Mouse (Mus musculus) thymus, adult 2 months (tissue): ENCODE results near the gene Atox1. TPM values are rescaled to one million over a fixed set of nuclear protein-coding genes. Genes with fewer than 3 reads are reported as not detected.
"Not testable (repeated sequence)": the region's sequence is repeated elsewhere in the genome, so short reads cannot be mapped to it uniquely, and the experiment has no call there.

Experiments
- DNase-seq: peaks from one replicate; pipeline ENCODE4 v3.0.0; 2021
- H3K27ac ChIP-seq: fragments of 200-500 bp; 2 replicates; pipeline ENCODE4 v1.5.1; 2012; ENCODE audit warnings: low read length, control low read depth; ENCODE audit not compliant: control insufficient read depth, insufficient read depth
- H3K27me3 ChIP-seq: fragments of 200-500 bp; 2 replicates; pipeline ENCODE4 v1.6.1; 2012; ENCODE audit warnings: mild to moderate bottlenecking, low read length, moderate library complexity, mixed read lengths; ENCODE audit not compliant: control insufficient read depth, insufficient read depth
- H3K36me3 ChIP-seq: fragments of 200-500 bp; 2 replicates; pipeline ENCODE4 v1.6.1; 2012; ENCODE audit warnings: mild to moderate bottlenecking, low read length, moderate library complexity; ENCODE audit not compliant: control insufficient read depth, insufficient read depth
- H3K4me1 ChIP-seq: fragments of 200-500 bp; replicated peaks from 2 replicates; pipeline ENCODE4 v1.6.1; 2012; ENCODE audit warnings: low read length; ENCODE audit not compliant: control insufficient read depth, insufficient read depth
- H3K4me3 ChIP-seq: fragments of 200-500 bp; 2 replicates; pipeline ENCODE4 v1.5.1; 2012; ENCODE audit warnings: mild to moderate bottlenecking, low read length, control low read depth, moderate library complexity; ENCODE audit not compliant: control insufficient read depth, insufficient read depth
- CTCF ChIP-seq: fragments of 200-500 bp; IDR thresholded peaks from 2 replicates; pipeline ENCODE4 v1.5.1; 2012; ENCODE audit warnings: mild to moderate bottlenecking, control low read depth, low read length, moderate library complexity, borderline replicate concordance; ENCODE audit not compliant: control insufficient read depth, poor library complexity, insufficient read depth; ENCODE audit errors: extremely low read depth
- POLR2A ChIP-seq: fragments of 200-500 bp; IDR thresholded peaks from 2 replicates; pipeline ENCODE4 v1.6.1; 2012; ENCODE audit warnings: mild to moderate bottlenecking, low read length, control low read depth, moderate library complexity; ENCODE audit not compliant: control insufficient read depth, poor library complexity, insufficient read depth; ENCODE audit errors: extremely low read depth
- WGBS: fragments of 180-500 bp; shearing (Covaris S2); methylation state at CpG from one replicate; pipeline ENCODE4 v1.1.7; 2018; 5-methylcytosine and 5-hydroxymethylcytosine counted together
- polyA plus RNA-seq: library from polyadenylated mRNA; depleted of rRNA; stranded (reverse); fragments of >200 nt; gene quantifications from 2 replicates; pipeline ENCODE4 v1.2.3, GENCODE M21; 2012

The Atox1 gene
- polyA plus RNA-seq, 1 experiment = 432 TPM

DNA sequence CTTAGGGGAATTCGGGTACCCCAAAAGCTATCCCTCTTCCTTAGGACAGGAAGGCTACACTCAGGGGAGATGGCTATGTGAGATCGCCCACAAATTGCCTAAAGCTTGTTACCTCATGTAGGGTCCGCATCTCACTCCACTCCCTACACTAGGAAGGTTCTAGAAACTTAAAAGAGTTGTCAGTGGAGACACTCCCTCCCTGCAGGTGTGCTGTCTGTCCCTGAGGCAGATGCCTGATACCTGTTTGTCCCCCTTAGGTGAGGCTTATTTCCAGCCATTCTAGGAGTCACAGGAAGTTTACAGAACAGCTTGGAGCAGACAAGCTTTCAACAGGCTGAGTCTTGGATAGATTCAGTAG lies 42.4 kb downstream of the Atox1 start:
- no peak for DNase-seq
- 57% methylated on average over 3 of the region's 3 CpGs for WGBS
- 0 out of 2 replicates have a peak, but pooled peaks cover 2% of the 10 kb centered on the region for H3K4me1 ChIP-seq
- no peak overlapping the region for H3K27ac ChIP-seq
- no peak for TF ChIP-seq POLR2A
- TF ChIP-seq CTCF = no peak
- H3K36me3 ChIP-seq = no peaks in the 10 kb centered on the region
- H3K4me3 ChIP-seq = no peak overlapping the region
- H3K27me3 ChIP-seq = no peaks in the 10 kb centered on the region

DNA sequence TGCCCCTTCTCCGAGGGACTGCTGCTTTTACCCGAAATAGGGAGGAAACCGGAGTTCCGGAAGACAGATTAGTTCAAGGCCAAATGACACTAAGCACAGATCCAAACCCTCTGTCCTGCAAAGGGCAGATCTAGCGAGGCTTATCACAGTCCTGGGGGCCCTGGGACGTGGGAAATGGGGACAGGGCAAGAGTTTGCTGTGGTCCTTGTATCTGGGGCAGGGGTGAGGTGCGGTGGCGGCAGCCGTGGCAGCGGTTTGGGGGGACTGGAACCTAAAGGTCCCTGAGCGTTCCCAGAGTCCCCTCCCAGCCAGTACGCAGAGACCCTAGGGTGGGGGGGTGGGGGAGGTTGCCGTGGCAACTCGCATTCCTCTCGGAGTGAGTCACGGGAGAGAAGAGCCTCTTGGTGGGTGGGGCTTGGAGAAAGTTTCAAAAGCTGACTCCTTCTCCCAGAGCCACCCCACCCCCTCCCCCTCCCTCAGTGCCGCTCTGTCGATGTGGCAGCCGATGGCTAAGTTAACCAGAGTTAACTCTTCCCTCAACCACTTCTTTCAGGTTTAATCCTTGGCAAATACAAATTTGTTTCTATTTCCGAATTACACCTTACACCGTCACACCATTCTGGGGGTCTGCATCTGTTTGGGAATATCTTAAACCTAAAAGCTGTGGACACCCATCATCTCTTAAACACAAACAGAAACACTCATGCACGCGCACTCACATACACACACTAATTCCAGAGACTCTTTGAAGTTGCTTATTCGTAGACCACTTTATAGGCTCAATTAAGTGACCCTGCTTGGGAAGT lies 42.9 kb downstream of the Atox1 start:
- Histone ChIP-seq H3K27me3 (no peaks in the 10 kb centered on the region), H3K4me1 (0 out of 2 replicates have a peak, but pooled peaks cover 2% of the 10 kb centered on the region), H3K36me3 (no peaks in the 10 kb centered on the region), H3K4me3 (no peak overlapping the region), H3K27ac (no peak overlapping the region)
- WGBS = 17% methylated on average over 24 of the region's 24 CpGs
- TF ChIP-seq POLR2A (no peak), CTCF (no peak)
- DNase-seq = no peak

DNA sequence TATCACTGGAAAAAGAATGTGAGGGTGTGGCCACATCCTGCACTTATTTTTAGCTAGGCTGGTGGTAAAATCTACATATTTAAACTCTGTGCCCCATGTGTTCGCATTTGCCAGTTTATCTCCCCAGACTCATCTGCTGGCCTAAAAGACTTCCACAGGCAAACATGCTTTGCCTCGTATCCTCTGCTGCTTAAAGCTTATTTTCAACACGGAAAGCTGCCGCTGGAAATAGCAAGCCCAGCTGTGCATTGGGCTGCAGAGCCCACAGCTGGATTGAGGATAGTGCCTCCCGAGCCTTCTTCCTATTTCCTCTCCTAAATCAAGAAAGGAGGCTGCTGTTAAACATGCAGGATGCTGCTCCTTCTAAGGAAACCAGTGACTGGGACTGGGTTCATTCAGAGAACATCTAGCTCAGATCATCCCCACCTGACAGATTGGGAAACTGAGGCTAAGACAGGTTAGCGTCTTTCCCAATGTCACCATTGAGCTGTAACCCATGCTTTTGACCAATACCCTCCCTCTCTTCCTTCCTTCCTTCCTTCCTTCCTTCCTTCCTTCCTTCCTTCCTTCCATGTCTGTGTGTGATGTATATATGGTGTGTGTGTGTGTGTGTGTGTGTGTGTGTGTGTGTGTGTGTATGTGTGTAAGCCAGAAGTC lies 44.3 kb downstream of the Atox1 start:
- Histone ChIP-seq H3K4me1 (0 out of 2 replicates have a peak, but pooled peaks cover 2% of the 10 kb centered on the region), H3K27me3 (no peaks in the 10 kb centered on the region), H3K36me3 (no peaks in the 10 kb centered on the region), H3K4me3 (no peak overlapping the region), H3K27ac (no peak overlapping the region)
- WGBS = 65% methylated on average over 6 of the region's 6 CpGs
- no peak for TF ChIP-seq CTCF
- no peak for TF ChIP-seq POLR2A
- no peak for DNase-seq

DNA sequence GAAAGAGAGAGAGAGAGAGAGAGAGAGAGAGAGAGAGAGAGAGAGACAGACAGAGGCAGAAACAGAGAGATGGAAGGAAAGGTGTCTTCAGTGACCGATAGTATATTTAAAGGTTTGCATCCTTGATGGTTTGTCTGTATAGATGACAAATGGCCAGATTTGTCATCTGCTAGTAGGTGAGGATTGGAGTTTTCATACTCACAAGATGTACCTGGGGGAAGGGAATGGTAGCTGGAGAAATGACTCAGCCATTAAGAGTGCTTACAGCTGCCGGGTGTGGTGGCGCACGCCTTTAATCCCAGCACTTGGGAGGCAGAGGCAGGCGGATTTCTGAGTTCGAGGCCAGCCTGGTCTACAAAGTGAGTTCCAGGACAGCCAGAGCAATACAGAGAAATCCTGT lies 45.3 kb downstream of the Atox1 start:
- H3K4me1 ChIP-seq, H3K36me3 ChIP-seq, H3K27me3 ChIP-seq, H3K27ac ChIP-seq, DNase-seq, H3K4me3 ChIP-seq: not testable (repeated sequence)
- 91% methylated on average over 6 of the region's 6 CpGs for WGBS

DNA sequence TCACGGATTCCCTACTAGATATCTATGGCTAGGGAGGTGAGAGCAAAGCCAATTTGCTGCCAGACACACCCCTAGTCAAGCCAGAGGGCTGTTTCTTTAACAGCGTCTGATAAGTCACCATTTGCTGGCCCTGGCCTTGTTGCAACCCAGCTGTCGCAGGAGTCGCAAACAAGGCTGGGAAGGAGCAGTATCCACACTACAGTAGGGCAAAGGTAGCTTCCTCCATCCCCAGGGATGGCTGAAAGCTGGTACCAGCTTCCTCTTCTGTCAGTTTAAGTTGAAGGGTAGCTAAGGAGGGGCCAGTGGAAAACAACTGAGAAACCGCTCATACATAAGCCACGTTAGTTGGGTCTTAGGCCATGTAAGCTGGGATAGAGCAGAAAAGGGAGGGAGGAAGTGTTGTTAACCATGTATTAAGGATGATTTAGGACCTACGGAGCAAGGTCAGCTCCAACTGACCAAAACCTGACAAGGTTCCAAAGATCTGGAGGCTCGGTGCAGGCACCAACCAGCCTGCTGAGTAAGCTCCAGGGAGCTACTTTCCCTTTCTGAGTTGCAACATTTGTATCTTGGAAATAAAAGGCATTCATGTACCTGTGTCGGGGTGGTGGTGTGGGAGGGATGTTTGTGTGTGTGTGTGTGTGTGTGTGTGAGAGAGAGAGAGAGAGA lies 45.9 kb downstream of the Atox1 start:
- H3K27me3 ChIP-seq = no peaks in the 10 kb centered on the region
- H3K4me3 ChIP-seq = no peak overlapping the region
- no peak overlapping the region for H3K27ac ChIP-seq
- no peaks in the 10 kb centered on the region for H3K36me3 ChIP-seq
- 0 out of 2 replicates have a peak, but pooled peaks cover 2% of the 10 kb centered on the region for H3K4me1 ChIP-seq
- WGBS = 76% methylated on average over 9 of the region's 9 CpGs
- TF ChIP-seq POLR2A (no peak), CTCF (no peak)
- DNase-seq = no peak

DNA sequence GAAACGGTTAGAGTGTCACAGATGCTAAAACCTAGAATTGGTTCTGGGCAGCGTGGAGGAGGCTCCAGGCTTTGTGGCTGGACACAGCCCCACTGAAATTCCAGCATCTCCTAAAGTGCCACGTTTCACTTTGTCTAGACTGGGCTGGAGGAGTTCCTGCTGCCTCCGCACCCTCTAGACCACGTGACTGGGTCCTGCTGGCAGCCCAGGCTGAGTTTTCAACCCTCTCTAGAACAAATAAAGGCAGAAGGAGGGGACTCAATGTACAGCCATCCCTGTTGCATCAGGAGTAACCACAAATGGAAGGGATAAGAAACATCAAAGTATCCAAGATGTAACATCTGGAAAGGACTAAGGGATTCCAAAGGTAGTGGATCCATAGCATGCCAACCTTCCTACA lies 46.7 kb downstream of the Atox1 start:
- 0 out of 2 replicates have a peak, but pooled peaks cover 2% of the 10 kb centered on the region for H3K4me1 ChIP-seq
- no peaks in the 10 kb centered on the region for H3K36me3 ChIP-seq
- no peak overlapping the region for H3K27ac ChIP-seq
- DNase-seq = no peak
- 80% methylated on average over 5 of the region's 5 CpGs for WGBS
- H3K4me3 ChIP-seq = no peak overlapping the region
- TF ChIP-seq POLR2A (no peak), CTCF (no peak)
- H3K27me3 ChIP-seq = no peaks in the 10 kb centered on the region
